Mouse (Mus musculus) right cerebral cortex, postnatal 25 days (tissue): ENCODE measurements at regions not wholly inside any gene's neighbourhood (a gene's known extent, or its start where the extent isn't known, plus 50 kb on each side); places are given as distances from the start of the nearest gene placed in this dataset.
"Not testable (repeated sequence)": the region's sequence is repeated elsewhere in the genome, so short reads cannot be mapped to it uniquely, and the experiment has no call there.

Experiments
- DNase-seq: peaks from one replicate; pipeline ENCODE4 v3.0.0; 2022

DNA sequence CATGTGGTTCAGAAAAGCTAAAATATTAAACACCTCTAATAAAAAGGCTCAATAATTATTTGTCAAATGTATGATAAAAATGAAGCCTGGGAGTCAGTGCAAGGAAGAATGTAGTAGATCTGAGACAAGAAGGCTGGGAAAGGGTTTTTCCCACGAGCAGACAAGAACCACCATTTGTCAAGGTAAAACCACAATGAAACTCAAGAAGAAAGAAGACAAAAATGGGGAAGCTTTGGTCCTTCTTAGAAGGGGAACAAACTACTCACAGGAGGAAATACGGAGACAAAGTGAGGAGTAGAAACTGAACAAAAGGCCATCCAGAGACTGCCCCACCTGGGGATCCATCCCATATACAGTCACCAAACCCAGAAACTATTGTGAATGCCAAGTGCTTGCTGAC is 420.0 kb downstream of the Hs3st1 start:
- no peak for DNase-seq

DNA sequence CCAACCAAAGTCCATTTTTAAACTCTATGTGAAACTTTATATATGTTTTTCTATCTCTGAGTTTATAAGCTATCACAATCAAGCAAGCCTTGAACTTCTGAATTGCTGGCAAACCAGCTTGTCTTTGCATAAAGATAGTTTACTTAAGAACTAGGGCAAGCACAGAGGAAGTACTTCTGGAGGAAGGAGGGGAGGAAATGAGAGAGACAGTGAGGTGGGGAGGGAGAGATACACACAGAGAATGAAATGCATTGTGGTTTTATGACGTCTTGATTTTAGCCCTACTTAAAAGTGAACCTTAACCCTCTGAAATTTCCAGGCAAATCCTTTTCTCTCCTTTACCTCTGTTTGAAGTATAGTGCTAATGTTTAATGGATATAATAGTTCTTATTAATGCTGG is 421.0 kb downstream of the Hs3st1 start:
- no peak for DNase-seq

DNA sequence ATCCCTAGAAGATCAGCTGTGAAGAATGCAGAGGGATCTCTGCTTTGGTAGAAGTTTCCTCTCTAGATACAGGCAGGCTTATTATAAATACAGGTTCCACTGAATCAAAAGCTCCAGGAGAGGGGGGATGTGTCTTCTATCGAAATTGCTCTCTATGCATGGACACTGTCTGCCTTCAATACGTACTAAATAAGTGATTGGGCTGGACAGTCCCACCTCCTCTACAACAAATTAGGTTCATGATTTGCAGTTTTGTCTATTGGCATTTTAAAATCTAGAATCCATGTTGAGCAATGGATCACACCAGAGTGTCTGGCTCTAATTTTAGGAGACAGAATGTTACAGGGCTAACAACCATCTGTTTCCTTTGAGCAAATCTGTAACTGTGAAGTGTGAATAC is 429.9 kb downstream of the Hs3st1 start:
- DNase-seq, result peak; percentile 14

DNA sequence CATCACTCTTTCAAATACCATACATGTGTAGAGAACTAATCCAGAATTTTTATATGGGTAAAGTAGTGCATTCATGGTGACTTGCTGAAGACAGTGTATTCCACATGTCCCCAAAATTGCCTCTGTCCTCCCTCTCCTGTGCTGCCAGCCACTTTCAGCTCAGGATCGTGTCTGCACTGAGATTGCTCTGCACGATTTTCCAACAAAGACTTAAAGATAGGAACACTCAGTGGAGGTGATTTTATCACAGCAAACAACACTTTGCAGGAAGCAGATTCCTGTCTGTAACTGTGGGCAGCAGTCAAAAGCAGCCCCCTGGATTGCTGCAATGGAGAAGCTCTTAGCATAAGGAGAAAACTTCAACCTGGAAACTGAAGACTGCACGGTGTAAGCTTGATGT is 438.8 kb downstream of the Hs3st1 start:
- DNase-seq, result no peak

DNA sequence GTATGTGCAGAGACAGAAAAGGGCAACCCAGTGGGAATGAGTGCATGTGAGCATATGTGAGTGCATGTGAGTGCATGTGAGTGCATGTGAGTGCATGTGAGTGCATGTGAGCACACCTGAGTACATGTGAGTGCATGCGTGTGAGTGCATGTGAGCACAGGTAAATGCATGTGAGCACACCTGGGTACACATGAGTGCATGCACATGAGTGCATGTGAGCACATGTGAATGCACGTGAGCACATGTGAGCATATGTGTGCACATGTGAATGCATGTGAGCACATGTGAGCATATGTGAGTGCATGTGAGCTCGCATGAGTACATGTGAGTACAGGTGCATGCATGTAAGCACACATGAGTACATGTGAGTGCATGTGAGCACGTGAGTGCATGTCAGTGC is 434.6 kb upstream of the Clnk start:
- DNase-seq, result no peak

DNA sequence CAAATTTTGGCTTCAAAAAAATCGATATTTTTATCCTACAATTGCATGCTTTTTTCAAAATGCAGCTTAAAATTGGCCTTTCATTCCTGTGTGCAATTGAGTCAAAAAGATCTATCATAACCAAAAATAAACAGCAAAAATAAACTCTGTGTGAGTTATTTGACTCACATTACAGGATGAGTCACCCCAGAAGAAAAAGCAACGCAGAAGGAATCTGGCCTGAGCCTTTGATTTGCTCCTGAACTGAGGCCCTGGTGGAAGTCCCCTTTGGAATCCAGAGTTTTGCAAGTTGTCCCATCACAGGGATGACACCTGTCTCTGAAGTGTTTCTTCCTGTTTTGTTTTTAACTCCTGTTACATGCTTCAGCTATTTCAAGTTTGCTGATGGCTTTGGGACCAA is 429.2 kb upstream of the Clnk start:
- no peak for DNase-seq

DNA sequence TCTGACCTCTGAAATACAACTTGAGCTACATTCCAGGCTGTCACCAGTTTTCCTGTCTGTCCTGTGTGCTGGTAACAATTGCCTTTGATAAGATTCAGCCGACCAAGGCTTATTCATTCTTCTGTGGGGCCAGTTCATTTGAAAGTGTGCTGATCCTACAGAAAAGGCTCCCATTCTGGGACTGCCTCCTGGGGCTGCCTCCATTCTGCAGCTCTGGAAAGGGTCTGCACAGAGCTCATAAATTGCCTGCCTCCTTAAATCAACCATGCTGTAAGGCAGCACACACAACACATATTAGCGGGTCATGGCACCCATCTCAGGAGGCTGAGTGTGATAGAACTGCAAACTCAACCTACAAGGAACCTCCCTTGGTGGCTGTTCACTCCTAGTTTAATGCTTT is 416.2 kb upstream of the Clnk start:
- DNase-seq, result no peak

DNA sequence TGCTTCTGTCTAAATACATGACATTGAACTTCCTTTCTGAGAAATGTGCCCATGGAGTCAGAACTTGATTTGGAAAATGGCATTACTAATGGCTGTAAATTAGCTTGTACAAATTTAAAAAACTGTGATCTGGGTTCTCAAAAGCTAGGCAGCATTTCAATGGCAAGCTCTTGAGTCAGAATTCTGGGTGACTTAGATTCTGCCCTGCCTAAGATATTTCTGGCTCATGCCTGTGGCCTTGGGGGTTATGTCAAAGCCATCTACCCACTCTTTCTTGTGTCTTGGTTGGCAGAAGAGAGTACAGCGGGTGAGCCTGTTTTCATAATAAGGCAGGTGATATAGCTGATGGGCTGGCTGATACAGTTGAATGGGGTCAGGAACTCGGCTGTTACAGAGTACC is 404.4 kb upstream of the Clnk start:
- no peak for DNase-seq

DNA sequence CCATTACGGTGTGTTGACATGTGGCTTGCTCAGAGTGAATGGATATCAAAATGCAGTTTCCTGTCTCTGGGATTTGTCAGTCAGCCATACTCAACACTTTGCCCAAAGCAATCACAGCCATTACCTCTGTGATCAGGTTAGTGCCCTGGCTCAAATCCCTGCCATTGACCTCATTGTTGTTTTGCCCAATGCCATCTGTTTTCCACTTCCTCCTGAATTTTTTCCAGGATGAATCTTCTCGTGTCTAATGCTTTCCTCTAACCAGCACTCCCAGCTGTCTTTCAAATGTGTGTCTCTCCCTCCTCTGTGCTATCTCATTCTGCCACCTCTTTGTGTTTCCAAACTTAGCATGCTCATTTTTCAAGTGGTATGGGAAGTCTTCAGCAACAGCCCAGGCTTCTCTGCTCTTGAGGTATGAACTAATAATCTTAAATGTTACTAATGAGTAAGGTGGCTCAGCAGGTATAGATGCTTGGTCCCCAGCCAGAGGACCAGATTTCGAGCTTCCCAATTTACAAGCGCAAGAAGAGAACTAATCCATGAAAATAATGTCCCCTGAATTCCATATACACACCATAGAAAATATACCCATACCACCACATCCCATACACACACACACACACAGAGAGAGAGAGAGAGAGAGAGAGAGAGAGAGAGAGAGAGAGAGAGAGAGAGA is 397.2 kb upstream of the Clnk start:
- DNase-seq, result no peak

DNA sequence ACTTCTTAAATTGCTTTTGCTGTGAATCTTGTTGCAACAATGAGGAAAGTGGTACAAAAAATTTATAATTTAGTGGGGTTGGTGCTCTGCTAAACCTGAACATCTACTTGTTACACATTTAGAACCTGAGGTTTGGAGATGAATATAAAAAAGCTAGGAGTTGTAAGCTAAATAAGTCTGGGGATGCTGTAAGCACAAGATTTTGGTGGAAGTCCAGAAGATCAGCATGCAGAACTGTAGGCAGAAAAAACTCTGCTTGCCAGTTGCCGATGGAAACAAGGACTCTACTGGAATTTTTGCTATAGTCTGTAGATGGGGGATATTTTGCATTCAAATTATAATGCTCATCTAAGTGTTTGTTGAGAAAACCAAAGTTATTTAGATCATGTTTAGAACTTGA is 390.5 kb upstream of the Clnk start:
- no peak for DNase-seq

DNA sequence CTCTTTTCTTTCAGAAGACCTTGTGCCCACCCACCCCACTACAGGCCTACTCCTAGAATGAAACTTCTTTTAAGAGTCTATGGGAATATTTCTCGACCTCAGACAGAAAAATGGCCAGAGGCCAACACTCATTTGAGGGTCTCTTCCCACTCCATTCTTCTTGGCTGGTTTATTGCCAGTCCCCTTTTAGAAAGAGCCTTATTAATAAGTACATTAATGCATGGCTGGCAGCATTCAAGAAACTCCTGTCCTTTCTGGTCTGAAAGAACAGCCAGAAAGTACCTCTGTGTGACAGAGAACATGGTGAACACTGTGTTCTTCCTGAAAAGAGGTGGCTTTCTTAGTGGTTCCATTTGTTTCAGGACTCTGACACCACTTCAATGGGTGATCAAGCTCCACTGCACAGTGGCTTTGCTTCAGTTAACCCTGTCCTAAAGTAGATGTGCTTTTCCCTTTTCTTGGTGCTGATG is 384.1 kb upstream of the Clnk start:
- DNase-seq, result no peak

DNA sequence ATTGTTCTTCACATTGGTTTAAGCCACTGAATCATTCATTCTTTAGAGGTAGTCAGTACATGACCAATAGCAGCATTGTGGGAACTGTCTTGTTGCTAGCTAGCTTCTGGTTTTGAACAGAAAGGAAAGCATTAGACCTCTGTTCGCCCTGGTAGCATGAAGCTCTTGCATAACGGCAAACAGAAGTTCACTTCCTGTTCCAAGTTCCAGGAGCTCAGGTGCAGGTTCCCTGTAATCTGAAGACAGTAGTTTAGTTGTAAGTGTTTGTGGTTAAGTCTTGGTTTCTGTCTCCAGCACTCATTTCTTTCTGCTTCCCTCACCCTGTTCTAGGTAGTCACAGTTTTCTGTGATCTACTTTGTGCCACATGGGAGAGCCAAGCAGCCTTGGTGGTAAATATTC is 381.1 kb upstream of the Clnk start:
- no peak for DNase-seq

DNA sequence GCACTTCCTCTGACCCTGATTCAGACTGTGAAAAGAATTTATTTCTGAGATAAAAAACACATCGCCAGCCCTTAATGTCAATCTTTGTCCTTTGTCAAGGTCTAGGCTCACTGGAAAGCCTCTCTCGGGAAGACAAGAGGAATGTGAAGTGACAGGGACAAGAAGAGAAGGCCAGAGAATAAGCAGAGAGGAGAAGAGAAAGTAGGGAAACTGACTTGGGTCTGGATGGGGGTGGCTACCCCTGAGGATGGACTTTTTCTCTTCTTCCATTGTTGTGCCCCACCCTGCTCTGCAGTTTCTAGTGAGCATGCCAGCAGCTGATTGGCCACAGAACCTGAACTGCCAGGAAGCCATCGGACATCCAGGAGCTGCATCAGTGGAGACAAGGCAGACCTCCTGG is 375.6 kb upstream of the Clnk start:
- DNase-seq, result no peak

DNA sequence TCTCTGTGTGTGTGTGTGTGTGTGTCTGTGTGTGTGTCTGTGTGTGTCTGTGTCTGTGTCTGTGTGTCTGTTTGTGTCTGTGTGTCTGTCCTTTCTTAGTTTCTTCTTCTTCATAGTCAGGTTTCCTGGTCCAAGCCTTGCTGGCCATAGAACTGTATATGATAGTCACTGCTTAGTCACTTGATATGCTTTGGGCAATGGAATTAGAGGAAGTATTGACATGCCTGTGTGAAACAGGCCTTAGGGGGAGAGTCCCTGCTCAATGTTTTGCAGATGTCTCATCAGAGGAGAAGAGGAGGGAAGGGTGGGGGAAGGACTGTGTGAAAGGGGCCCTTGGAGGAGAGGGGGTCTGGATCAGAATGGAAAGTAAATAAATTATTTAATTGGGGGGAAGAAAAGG is 374.4 kb upstream of the Clnk start:
- DNase-seq, result no peak

DNA sequence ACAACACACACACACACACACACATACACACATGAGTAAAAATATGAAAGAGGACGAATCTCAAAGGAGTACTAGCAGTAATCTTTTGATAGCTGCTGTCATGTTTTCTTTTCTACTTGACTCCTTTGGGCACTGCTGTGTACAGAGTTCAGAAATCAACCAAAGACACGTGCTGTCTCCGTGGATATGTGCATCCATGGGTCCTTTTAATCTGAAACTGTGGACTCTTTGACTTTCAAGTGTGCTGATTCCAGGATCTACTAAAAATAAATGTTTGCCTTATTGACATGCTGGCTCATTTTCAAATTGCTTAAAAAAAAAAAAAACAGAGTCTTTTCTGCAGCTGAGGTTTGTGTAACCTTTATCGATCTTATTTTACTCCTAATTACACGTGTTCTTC is 343.1 kb upstream of the Clnk start:
- no peak for DNase-seq

DNA sequence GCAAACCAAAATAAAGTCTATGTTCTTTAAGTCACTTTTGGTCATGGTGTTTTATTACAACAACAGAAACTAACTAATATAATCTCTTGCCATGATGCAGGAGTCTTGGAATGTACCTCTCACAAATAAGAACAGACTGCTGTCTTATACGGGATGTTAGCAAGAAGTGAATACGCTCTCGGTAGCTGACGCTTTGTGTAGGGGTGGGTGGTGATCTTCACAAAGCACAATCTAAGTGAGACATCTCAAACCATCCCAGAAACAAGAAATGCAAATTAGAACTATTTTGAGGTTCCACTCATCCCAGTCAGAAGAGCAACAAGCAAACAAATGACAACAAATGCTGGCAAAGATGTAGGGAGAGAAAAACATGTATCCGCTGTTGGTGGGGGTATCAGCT is 339.7 kb upstream of the Clnk start:
- no peak for DNase-seq

DNA sequence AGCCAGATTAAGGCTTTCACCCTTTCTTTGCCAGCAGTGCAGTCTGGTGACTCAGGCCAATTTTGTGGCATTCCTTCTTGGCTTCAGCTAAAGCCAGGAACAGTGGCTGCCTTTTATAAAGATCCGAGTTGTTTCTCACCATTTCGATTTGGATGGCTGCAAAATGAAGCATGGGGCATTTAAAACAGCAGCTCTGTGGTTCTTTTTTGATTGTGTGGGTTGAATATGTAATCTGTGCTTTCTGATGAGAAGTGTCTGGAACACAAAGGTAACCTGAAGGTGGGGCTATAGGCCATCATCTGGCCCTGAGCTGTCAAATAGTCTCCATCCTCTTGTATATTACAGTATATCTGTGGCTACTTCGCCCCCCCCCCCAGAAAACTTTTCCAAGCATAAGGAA is 338.4 kb upstream of the Clnk start:
- no peak for DNase-seq

DNA sequence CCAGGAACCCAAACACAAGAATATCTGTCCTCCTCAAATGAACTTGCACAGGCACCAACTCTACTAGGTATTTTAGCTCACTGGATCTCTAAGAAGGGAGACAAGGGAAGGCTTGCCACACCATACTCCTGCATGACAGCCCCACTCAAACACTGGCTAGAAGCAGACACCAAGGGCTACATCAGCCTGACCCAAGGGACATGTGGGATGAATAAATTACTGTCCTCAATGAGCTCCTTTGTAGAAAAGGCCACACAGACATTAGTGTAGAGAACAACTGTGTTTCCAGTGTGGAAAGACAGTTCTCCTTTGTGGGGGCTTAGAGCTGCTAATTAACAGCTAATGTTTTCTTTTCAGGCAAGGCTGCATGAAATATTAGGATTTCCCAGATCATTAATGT is 335.9 kb upstream of the Clnk start:
- no peak for DNase-seq

DNA sequence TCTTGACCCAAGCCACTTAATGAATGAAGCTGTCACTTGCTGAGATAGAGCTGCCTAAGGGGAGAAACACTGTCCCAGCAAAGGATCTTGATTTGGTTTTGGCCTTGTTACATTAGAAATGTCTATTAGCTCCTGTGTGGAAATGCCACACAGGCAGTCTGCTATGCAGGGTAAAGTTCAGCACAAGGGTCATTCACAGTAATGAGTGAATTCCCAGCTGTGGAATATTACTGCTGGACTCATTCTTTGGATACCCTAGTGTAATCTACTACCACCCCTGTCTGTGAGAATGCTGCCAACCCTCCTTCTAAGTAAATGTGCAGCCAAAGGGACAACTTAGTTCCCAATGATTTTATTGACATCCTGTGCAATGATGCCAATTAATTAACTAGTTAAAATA is 322.2 kb upstream of the Clnk start:
- no peak for DNase-seq

DNA sequence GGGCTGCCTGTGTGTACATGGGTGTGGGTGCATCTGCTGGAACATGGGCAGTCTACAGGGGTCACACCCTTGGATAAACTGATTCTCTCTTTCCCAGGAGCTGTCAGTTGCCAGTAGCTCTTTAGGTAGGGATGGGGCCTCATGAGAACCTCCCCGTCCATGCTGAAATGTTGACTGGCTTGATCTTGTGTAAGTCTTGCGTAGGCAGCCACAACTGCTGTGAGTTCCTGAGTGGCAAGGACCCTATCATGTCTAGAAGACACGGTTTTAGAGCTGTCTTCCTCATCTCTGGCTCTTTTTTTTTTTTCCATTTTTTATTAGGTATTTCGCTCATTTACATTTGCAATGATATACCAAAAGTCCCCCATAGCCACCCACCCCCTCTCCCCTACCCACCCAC is 314.5 kb upstream of the Clnk start:
- DNase-seq, result not testable (repeated sequence)

DNA sequence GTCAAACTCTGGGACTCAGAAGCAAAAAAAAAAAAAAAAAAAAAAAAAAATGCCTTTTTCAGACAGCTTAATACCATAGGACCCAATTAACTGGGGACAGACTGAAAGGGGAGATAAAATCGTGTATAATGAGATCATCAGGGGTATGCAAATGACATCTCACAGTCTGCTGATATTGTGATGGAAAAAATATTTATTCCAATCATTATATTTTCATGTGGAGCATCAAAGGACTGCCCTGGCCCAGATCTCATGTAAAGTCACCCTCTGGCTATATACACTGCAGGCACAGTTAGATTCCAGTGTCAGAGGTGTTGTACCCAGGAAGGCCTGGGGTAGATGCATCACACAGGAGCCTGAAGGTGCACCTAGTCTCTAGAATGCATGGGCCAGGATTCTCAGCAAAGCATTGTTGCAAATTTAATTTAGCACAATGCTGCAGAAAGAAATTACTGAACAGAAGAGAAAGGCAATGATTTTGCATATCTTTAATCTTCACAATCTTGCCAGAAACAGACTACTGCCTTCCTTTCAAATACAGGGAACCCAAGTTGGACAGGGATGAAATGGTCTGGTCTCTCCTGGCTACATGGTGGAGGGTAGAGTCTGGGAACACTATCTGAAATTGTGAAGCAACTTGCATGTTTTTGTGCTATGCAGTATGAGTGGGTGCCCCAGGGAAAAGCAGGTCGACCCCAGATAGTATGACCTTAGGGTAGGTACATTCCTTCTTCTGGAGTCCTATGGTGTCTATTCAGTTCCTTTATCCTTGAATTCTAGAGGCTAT is 305.2 kb upstream of the Clnk start:
- no peak for DNase-seq

DNA sequence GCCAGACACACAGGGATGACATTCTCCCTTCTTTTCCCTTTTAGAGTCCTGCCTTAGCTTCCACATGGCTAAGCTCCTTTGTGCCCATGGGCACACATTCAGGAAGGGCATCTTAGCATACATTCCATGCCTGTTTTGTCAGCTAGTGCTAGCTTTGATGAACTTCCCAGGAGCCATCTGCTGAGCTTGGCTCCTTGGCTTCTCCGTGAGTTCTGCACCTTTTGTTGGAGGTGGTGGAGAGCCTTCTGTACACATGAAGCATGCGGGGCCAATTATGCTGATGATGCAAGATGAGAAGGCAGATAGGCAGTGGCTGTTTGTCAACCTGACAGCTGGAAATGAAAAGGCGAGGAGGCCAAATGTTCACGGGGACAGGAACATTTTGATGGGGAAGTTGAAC is 304.4 kb upstream of the Clnk start:
- no peak for DNase-seq

DNA sequence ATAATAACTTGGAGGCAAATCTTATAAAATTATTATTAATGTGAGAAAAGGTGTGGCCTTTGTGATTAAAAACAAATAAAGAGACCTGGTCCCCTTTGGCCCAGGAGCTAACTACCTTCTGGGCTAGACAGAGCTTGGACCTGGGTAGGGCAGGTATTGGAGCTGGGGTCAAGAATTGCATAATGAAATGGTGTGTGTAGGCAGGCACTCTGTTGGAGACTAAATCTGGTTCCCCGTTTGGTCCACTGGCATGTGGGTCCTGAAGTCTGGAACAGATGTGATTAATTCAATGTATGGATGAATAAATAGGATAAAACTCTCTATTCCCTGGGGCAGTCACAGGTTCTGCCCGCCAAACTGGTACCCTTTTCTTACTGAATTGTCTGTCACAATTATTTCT is 301.3 kb upstream of the Clnk start:
- no peak for DNase-seq

DNA sequence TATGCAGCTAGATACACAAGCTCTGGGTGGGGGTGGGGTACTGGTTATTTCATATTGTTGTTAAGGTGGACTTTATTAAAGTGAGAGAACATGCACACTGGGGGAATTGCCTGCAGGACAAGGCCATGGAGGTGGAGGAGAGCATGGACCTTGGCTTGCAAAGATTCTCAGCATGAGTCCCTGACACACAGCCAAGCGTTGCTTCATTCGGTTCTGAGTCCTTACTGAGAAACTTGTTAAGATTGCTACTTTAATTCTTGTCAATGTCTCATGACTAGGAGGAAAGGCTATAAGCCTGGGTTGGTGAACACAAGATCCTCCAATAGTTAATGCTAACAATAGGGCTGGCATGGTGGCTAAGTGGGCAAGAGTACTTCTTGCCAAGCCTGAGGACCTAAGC is 300.3 kb upstream of the Clnk start:
- DNase-seq, result no peak

DNA sequence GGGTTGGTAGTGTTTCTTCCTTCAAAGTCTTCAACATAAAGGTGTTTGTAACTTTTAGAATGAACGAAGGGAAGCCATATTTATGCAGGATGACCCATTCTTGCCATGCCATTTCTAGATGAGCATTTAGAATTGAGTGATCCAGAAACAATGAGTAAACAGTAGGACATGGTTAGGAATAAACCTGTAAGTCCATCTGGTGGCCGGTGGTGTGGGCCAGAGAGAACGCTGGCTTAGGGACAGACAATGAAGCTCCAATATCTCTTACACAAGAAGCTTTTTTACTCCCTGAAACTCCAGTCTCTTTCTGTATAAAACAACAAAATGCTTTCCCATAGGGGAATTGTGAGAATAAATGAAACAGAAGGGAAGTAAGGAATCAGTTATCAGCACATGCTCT is 296.9 kb upstream of the Clnk start:
- no peak for DNase-seq
